Mouse (Mus musculus) thymus, postnatal 0 days (tissue): ENCODE results near the gene Pten. TPM values are rescaled to one million over a fixed set of nuclear protein-coding genes. Genes with fewer than 3 reads are reported as not detected.
"Not testable (repeated sequence)": the region's sequence is repeated elsewhere in the genome, so short reads cannot be mapped to it uniquely, and the experiment has no call there.

Experiments used
- DNase-seq: peaks from one replicate; pipeline ENCODE4 v3.0.0-alpha.2; 2015; ENCODE audit warnings: low spot score
- polyA plus RNA-seq: library from polyadenylated mRNA; unstranded; fragments of >200 nt; fragmentation: Nextera tagmentation; extraction: Ambion mirVana; gene quantifications from 2 replicates; pipeline ENCODE4 v1.2.1, GENCODE M21; 2015

Pten gene
- polyA plus RNA-seq, 1 experiment from 2014 or later, result 22.9 TPM

GRCm38 (mm10) chr19:32754188-32755000 lies 2.9 kb upstream of the Pten start:
- peak; percentile 85 for DNase-seq

GRCm38 (mm10) chr19:32755104-32755791 lies 2.0 kb upstream of the Pten start:
- DNase-seq, result peak; percentile 21

- peak; percentile 96 for DNase-seq
Observed at GRCm38 (mm10) chr19:32755792-32756635, 1.3 kb upstream of the Pten start.

GRCm38 (mm10) chr19:32756636-32756899 lies 729 bp upstream of the Pten start:
- no peak for DNase-seq

- DNase-seq, result peak; percentile 43
Observed at GRCm38 (mm10) chr19:32757831-32758792, 815 bp downstream of the Pten start.

- DNase-seq, result peak; percentile 33
Observed at GRCm38 (mm10) chr19:32758793-32759161, 1.5 kb downstream of the Pten start.

GRCm38 (mm10) chr19:32759357-32760024 lies 2.2 kb downstream of the Pten start:
- DNase-seq, result peak; percentile 12

GRCm38 (mm10) chr19:32760499-32760898 lies 3.2 kb downstream of the Pten start:
- DNase-seq, result no peak

GRCm38 (mm10) chr19:32761162-32761561 lies 3.9 kb downstream of the Pten start:
- no peak for DNase-seq

GRCm38 (mm10) chr19:32762493-32762892 lies 5.2 kb downstream of the Pten start:
- no peak for DNase-seq

GRCm38 (mm10) chr19:32778411-32778810 lies 21.1 kb downstream of the Pten start:
- DNase-seq, result no peak

- no peak for DNase-seq
Observed at GRCm38 (mm10) chr19:32779131-32779530, 21.8 kb downstream of the Pten start.

GRCm38 (mm10) chr19:32781305-32782071 lies 24.2 kb downstream of the Pten start:
- DNase-seq, result no peak

GRCm38 (mm10) chr19:32787388-32787787 lies 30.1 kb downstream of the Pten start:
- DNase-seq, result not testable (repeated sequence)

- not testable (repeated sequence) for DNase-seq
Observed at GRCm38 (mm10) chr19:32788016-32788415, 30.7 kb downstream of the Pten start.

- DNase-seq, result no peak
Observed at GRCm38 (mm10) chr19:32789535-32789934, 32.2 kb downstream of the Pten start.

GRCm38 (mm10) chr19:32792610-32793009 lies 35.3 kb downstream of the Pten start:
- no peak for DNase-seq

- no peak for DNase-seq
Observed at GRCm38 (mm10) chr19:32793901-32794300, 36.6 kb downstream of the Pten start.

GRCm38 (mm10) chr19:32800557-32800956 lies 43.3 kb downstream of the Pten start:
- DNase-seq, result no peak
